In genomic region chr2:30808296-30808655, GRCm38 (mm10) we compare ENCODE assay signal across 9 mouse cellular contexts. TPM values are rescaled to one million over a fixed set of nuclear protein-coding genes. Genes with fewer than 3 reads are reported as not detected.
A peak's percentile ranks its signal among the peaks of the same experiment; 100 is the strongest.
DNase-seq lines count a peak whose midpoint lies in the region; ATAC-seq and TF ChIP-seq lines count a peak whose summit lies in the region.
"Had no signal": no experiment of that assay in that cellular context is flagged by ENCODE, and none has a peak within 500 bp of the region (broad histone marks: within the 10 kb centered on the region; RNA-seq: fewer than 3 reads in every experiment).

No protein-coding gene starts in this region.

- H3K27ac ChIP-seq in kidney, postnatal 0 days = peak overlapping the region; percentile 83
- no peak overlapping the region for H3K27ac ChIP-seq in bone marrow macrophage, adult 2 months (ENCODE audit: insufficient read depth, low read depth, low read length)
- peak overlapping the region; percentile 80 for H3K27ac ChIP-seq in hindbrain, embryonic 16.5 days (ENCODE audit: low read depth, low read length)
- no peak overlapping the region for H3K27ac ChIP-seq in neural tube, embryonic 11.5 days (ENCODE audit: low read depth, low read length)

- 0 out of 2 replicates have a peak, but pooled peaks cover 15% of the 10 kb centered on the region for H3K4me1 ChIP-seq in kidney, postnatal 0 days (replicated peaks; ENCODE audit: insufficient read depth, low read length)
- peaks cover 21% of the 10 kb centered on the region for H3K4me1 ChIP-seq in bone marrow macrophage, adult 2 months (ENCODE audit: control insufficient read depth, insufficient read depth, low read length)
- peaks cover 22% of the 10 kb centered on the region for H3K4me1 ChIP-seq in hindbrain, embryonic 16.5 days (ENCODE audit: control insufficient read depth, insufficient read depth, low read depth, low read length)
- peaks cover 10% of the 10 kb centered on the region for H3K4me1 ChIP-seq in neural tube, embryonic 11.5 days (ENCODE audit: control insufficient read depth, insufficient read depth, low read length)

- WGBS in kidney, postnatal 0 days = 3% methylated on average over 10 of the region's 10 CpGs
- 3% methylated on average over 10 of the region's 10 CpGs for WGBS in hindbrain, embryonic 16.5 days
- WGBS in neural tube, embryonic 11.5 days = 8% methylated on average over 10 of the region's 10 CpGs

- no peak for TF ChIP-seq CTCF in kidney, postnatal 0 days (IDR thresholded peaks at IDR 0.05; ENCODE audit: low read depth)
- no peak for TF ChIP-seq CTCF in bone marrow macrophage, adult 2 months (IDR thresholded peaks at IDR 0.05; ENCODE audit: low read depth, low read length)

- H3K9ac ChIP-seq in kidney, postnatal 0 days (ENCODE audit: low read depth, low read length) = peak overlapping the region; percentile 84
- H3K9ac ChIP-seq in hindbrain, embryonic 16.5 days (ENCODE audit: low read depth, low read length) = peak overlapping the region; percentile 86
- peak overlapping the region; percentile 95 for H3K9ac ChIP-seq in neural tube, embryonic 11.5 days (ENCODE audit: low read length)

- H3K27me3 ChIP-seq in kidney, postnatal 0 days (ENCODE audit: insufficient read depth, low read length) = no peaks in the 10 kb centered on the region
- no peaks in the 10 kb centered on the region for H3K27me3 ChIP-seq in hindbrain, embryonic 16.5 days (replicated peaks; ENCODE audit: control insufficient read depth, insufficient read depth, low read length)
- H3K27me3 ChIP-seq in neural tube, embryonic 11.5 days (ENCODE audit: control insufficient read depth, insufficient read depth, low read length) = no peaks in the 10 kb centered on the region

- ATAC-seq in kidney, postnatal 0 days (replicated peaks; ENCODE audit: low FRiP score, low read depth) = no peak
- no peak for ATAC-seq in hindbrain, embryonic 16.5 days
- ATAC-seq in neural tube, embryonic 11.5 days (ENCODE audit: insufficient read depth, low FRiP score, low TSS enrichment) = no peak

- peak overlapping the region; percentile 66 for H3K4me3 ChIP-seq in kidney, postnatal 0 days (replicated peaks; ENCODE audit: low read depth, low read length)
- H3K4me3 ChIP-seq in bone marrow macrophage, adult 2 months (ENCODE audit: insufficient read depth, low read length) = peak overlapping the region; percentile 72
- H3K4me3 ChIP-seq in hindbrain, embryonic 16.5 days (ENCODE audit: low read length) = peak overlapping the region; percentile 84
- peak overlapping the region; percentile 86 for H3K4me3 ChIP-seq in neural tube, embryonic 11.5 days (ENCODE audit: low read depth, low read length)

- peak overlapping the region; percentile 84 for H3K4me2 ChIP-seq in kidney, postnatal 0 days (ENCODE audit: low read length)
- peak overlapping the region; percentile 95 for H3K4me2 ChIP-seq in hindbrain, embryonic 16.5 days (ENCODE audit: low read length)
- H3K4me2 ChIP-seq in neural tube, embryonic 11.5 days (ENCODE audit: low read depth) = peak overlapping the region; percentile 97

- DNase-seq in kidney, postnatal 0 days (ENCODE audit: low spot score) = no peak
- no peak for DNase-seq in kidney, adult 11 months
- no peak for DNase-seq in neural tube, embryonic 11.5 days (ENCODE audit: low spot score)
- no peak for DNase-seq in cerebellum, adult 11 months
- no peak for DNase-seq in spleen, adult 18-20 months
- DNase-seq in gastrocnemius, postnatal 4 days (ENCODE audit: low spot score in 2 of 2) = no peak

- no peak for TF ChIP-seq POLR2A in bone marrow macrophage, adult 2 months (IDR thresholded peaks at IDR 0.05; ENCODE audit: borderline replicate concordance, low read depth, low read length)

- no peaks in the 10 kb centered on the region; the same call in 1 of the 2 replicates for H3K36me3 ChIP-seq in kidney, postnatal 0 days (ENCODE audit: insufficient read depth, low read length)
- H3K36me3 ChIP-seq in hindbrain, embryonic 16.5 days (ENCODE audit: control insufficient read depth, insufficient read depth, low read length) = peaks cover 1% of the 10 kb centered on the region
- peaks cover 3% of the 10 kb centered on the region for H3K36me3 ChIP-seq in neural tube, embryonic 11.5 days (ENCODE audit: control insufficient read depth, insufficient read depth, low read length)

- no peaks in the 10 kb centered on the region for H3K9me3 ChIP-seq in kidney, postnatal 0 days (replicated peaks; ENCODE audit: low read length)
- no peaks in the 10 kb centered on the region for H3K9me3 ChIP-seq in hindbrain, embryonic 16.5 days (ENCODE audit: control insufficient read depth, low read length)
- no peaks in the 10 kb centered on the region for H3K9me3 ChIP-seq in neural tube, embryonic 11.5 days (ENCODE audit: control insufficient read depth, low read length)

RNA-seq across cellular contexts. Expression of gene Ntmt1, which starts 0.7 kb away (rescaled TPM):
- polyA plus RNA-seq in kidney, postnatal 0 days (2015; fragmentation: Nextera tagmentation; extraction: Ambion mirVana) = 77.4 and 81.4 TPM in 2 replicates
- 7.4 and 9.3 TPM in 2 replicates for polyA plus RNA-seq in bone marrow macrophage, adult 2 months (2012; ENCODE audit: insufficient read depth, insufficient read length, missing spikeins)
- polyA plus RNA-seq in hindbrain, embryonic 16.5 days (2015; fragmentation: Nextera tagmentation; extraction: Ambion mirVana) = 99.3 and 108 TPM in 2 replicates
- polyA plus RNA-seq in neural tube, embryonic 11.5 days (2014; fragmentation: Nextera tagmentation; extraction: Ambion mirVana) = 110 and 111 TPM in 2 replicates
- total RNA-seq in gastrocnemius, postnatal 4 days (2021) = 10 to 100 TPM; 29.2 to 32.8 TPM

RNA-seq across cellular contexts. Expression of gene 1700001O22Rik, which starts 4.8 kb away (rescaled TPM):
- 4.6 TPM in 2 replicates for polyA plus RNA-seq in kidney, postnatal 0 days (2015; fragmentation: Nextera tagmentation; extraction: Ambion mirVana)
- polyA plus RNA-seq in bone marrow macrophage, adult 2 months (2012; ENCODE audit: insufficient read depth, insufficient read length, missing spikeins) = not detected in 2 replicates
- polyA plus RNA-seq in hindbrain, embryonic 16.5 days (2015; fragmentation: Nextera tagmentation; extraction: Ambion mirVana) = 1.4 and 1.5 TPM in 2 replicates
- polyA plus RNA-seq in neural tube, embryonic 11.5 days (2014; fragmentation: Nextera tagmentation; extraction: Ambion mirVana) = 1.8 and 2.5 TPM in 2 replicates
- under 1 TPM; 0.69 to 0.88 TPM for total RNA-seq in gastrocnemius, postnatal 4 days (2021)
- total RNA-seq: neutrophil, adult 5-6 weeks had no signal

RNA-seq across cellular contexts. Expression of gene Asb6, which starts 21.9 kb away (rescaled TPM):
- 26.1 and 26.9 TPM in 2 replicates for polyA plus RNA-seq in kidney, postnatal 0 days (2015; fragmentation: Nextera tagmentation; extraction: Ambion mirVana)
- polyA plus RNA-seq in bone marrow macrophage, adult 2 months (2012; ENCODE audit: insufficient read depth, insufficient read length, missing spikeins) = 19.2 and 19.6 TPM in 2 replicates
- polyA plus RNA-seq in hindbrain, embryonic 16.5 days (2015; fragmentation: Nextera tagmentation; extraction: Ambion mirVana) = 44.9 and 47.2 TPM in 2 replicates
- polyA plus RNA-seq in neural tube, embryonic 11.5 days (2014; fragmentation: Nextera tagmentation; extraction: Ambion mirVana) = 32.3 and 36.9 TPM in 2 replicates
- total RNA-seq in gastrocnemius, postnatal 4 days (2021) = 10 to 100 TPM; 13.4 to 18.9 TPM

RNA-seq across cellular contexts. Expression of gene Prrx2, which starts 26.5 kb away (rescaled TPM):
- 5.8 and 6.9 TPM in 2 replicates for polyA plus RNA-seq in kidney, postnatal 0 days (2015; fragmentation: Nextera tagmentation; extraction: Ambion mirVana)
- 0.63 TPM in 1 of 2 replicates, not detected in the other for polyA plus RNA-seq in bone marrow macrophage, adult 2 months (2012; ENCODE audit: insufficient read depth, insufficient read length, missing spikeins)
- 2.3 and 2.5 TPM in 2 replicates for polyA plus RNA-seq in hindbrain, embryonic 16.5 days (2015; fragmentation: Nextera tagmentation; extraction: Ambion mirVana)
- polyA plus RNA-seq in neural tube, embryonic 11.5 days (2014; fragmentation: Nextera tagmentation; extraction: Ambion mirVana) = 8.9 and 13.8 TPM in 2 replicates
- total RNA-seq in gastrocnemius, postnatal 4 days (2021) = 10 to 100 TPM; 12.3 to 13.3 TPM
- total RNA-seq: neutrophil, adult 5-6 weeks had no signal

Comparison
In these comparisons a context has a peak if more than half of its experiments do, and no peak if none do; other contexts are left out.
1. H3K27ac ChIP-seq: peak in kidney, postnatal 0 days (single experiment) and hindbrain, embryonic 16.5 days (single experiment); none in bone marrow macrophage, adult 2 months (single experiment) and neural tube, embryonic 11.5 days (single experiment).
2. Peak in every context shown above with its lines, with median percentiles within 50 percentile points of each other: H3K4me2 ChIP-seq, H3K4me3 ChIP-seq and H3K9ac ChIP-seq.